Mouse (Mus musculus): ENCODE data around the gene Edem3.

The Edem3 gene

GRCm38 (mm10) chr1:151863135-151863796 is 108.1 kb downstream of the Edem3 start:
- no peak for DNase-seq (ENCODE audit: extremely low spot score, low read depth, low spot score)

- DNase-seq (ENCODE audit: extremely low spot score, low read depth, low spot score): no peak
Measured at GRCm38 (mm10) chr1:151863797-151864147, 108.6 kb downstream of the Edem3 start.

- no peak for DNase-seq (ENCODE audit: extremely low spot score, low read depth, low spot score)
Measured at GRCm38 (mm10) chr1:151864326-151864725, 109.2 kb downstream of the Edem3 start.

All from hindlimb bud, embryonic 11.5 days (tissue).